Mouse (Mus musculus) thymus, adult 2 months (tissue): Measurements from ENCODE around the gene Gcsh. TPM values are rescaled to one million over a fixed set of nuclear protein-coding genes. Genes with fewer than 3 reads are reported as not detected.

Source experiments
- DNase-seq: peaks from one replicate; pipeline ENCODE4 v3.0.0; 2021
- H3K27ac ChIP-seq: fragments of 200-500 bp; 2 replicates; pipeline ENCODE4 v1.5.1; 2012; ENCODE audit warnings: low read length, control low read depth; ENCODE audit not compliant: control insufficient read depth, insufficient read depth
- H3K27me3 ChIP-seq: fragments of 200-500 bp; 2 replicates; pipeline ENCODE4 v1.6.1; 2012; ENCODE audit warnings: mild to moderate bottlenecking, low read length, moderate library complexity, mixed read lengths; ENCODE audit not compliant: control insufficient read depth, insufficient read depth
- H3K36me3 ChIP-seq: fragments of 200-500 bp; 2 replicates; pipeline ENCODE4 v1.6.1; 2012; ENCODE audit warnings: mild to moderate bottlenecking, low read length, moderate library complexity; ENCODE audit not compliant: control insufficient read depth, insufficient read depth
- H3K4me1 ChIP-seq: fragments of 200-500 bp; replicated peaks from 2 replicates; pipeline ENCODE4 v1.6.1; 2012; ENCODE audit warnings: low read length; ENCODE audit not compliant: control insufficient read depth, insufficient read depth
- H3K4me3 ChIP-seq: fragments of 200-500 bp; 2 replicates; pipeline ENCODE4 v1.5.1; 2012; ENCODE audit warnings: mild to moderate bottlenecking, low read length, control low read depth, moderate library complexity; ENCODE audit not compliant: control insufficient read depth, insufficient read depth
- CTCF ChIP-seq: fragments of 200-500 bp; IDR thresholded peaks from 2 replicates; pipeline ENCODE4 v1.5.1; 2012; ENCODE audit warnings: mild to moderate bottlenecking, control low read depth, low read length, moderate library complexity, borderline replicate concordance; ENCODE audit not compliant: control insufficient read depth, poor library complexity, insufficient read depth; ENCODE audit errors: extremely low read depth
- POLR2A ChIP-seq: fragments of 200-500 bp; IDR thresholded peaks from 2 replicates; pipeline ENCODE4 v1.6.1; 2012; ENCODE audit warnings: mild to moderate bottlenecking, low read length, control low read depth, moderate library complexity; ENCODE audit not compliant: control insufficient read depth, poor library complexity, insufficient read depth; ENCODE audit errors: extremely low read depth
- WGBS: fragments of 180-500 bp; shearing (Covaris S2); methylation state at CpG from one replicate; pipeline ENCODE4 v1.1.7; 2018; 5-methylcytosine and 5-hydroxymethylcytosine counted together
- polyA plus RNA-seq: library from polyadenylated mRNA; depleted of rRNA; stranded (reverse); fragments of >200 nt; gene quantifications from 2 replicates; pipeline ENCODE4 v1.2.3, GENCODE M21; 2012

Gcsh gene
- polyA plus RNA-seq, 1 experiment: 16.0 TPM

DNA sequence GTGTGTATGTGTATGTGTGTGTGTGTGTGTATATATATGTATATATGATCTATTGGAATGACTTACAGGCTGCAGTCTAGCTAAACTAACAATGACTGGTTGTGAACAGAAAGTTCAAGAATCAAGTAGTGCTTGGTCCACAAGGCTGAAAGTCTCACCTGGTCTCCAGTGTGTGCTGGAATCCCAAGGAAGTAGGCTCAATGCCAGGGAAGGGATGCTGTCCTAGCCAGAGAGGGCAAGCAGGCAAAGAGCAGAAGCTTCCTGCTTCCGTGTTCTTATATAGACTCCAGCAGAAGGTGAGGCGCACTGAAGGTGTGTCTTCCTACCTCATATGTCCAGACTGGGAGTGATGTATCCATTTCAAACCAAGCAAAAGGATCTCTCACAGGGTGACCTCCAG is 41.6 kb downstream of the Gcsh start:
- TF ChIP-seq CTCF (no peak), POLR2A (no peak)
- peaks cover 18% of the 10 kb centered on the region for H3K4me1 ChIP-seq
- no peaks in the 10 kb centered on the region for H3K27me3 ChIP-seq
- 92% methylated on average over 2 of the region's 2 CpGs for WGBS
- peaks cover 23% of the 10 kb centered on the region for H3K36me3 ChIP-seq
- H3K4me3 ChIP-seq: no peak overlapping the region
- DNase-seq: no peak
- H3K27ac ChIP-seq: no peak overlapping the region

- Histone ChIP-seq H3K36me3 (peaks cover 20% of the 10 kb centered on the region), H3K4me3 (no peak overlapping the region), H3K27ac (no peak overlapping the region), H3K27me3 (no peaks in the 10 kb centered on the region), H3K4me1 (peaks cover 21% of the 10 kb centered on the region)
- no peak for DNase-seq
- TF ChIP-seq CTCF: no peak
- no peak for TF ChIP-seq POLR2A
- 90% methylated on average over 5 of the region's 5 CpGs for WGBS
Observed at GRCm38 (mm10) chr8:116951369-116951768, 42.0 kb downstream of the Gcsh start.

DNA sequence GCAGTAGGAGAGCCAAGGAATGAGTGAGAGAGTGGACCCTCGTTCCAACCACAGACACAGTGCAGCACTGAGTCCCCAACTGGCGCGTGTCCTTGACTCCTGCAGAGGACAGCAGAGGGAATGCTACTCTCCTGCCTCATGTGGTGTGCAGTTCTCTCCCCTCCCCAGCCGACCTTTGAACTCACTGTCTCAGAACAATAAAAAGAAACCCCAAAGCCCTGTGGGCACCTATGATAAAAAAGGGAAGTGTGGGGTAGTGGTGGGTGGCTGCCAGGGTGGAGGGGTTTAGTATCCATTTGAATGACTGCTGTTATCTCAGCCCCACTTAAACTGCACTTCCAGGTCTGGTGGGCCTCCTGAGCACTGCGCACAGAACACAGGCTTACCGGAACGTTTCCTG is 45.7 kb downstream of the Gcsh start:
- DNase-seq: no peak
- H3K27me3 ChIP-seq: no peaks in the 10 kb centered on the region
- no peak overlapping the region for H3K27ac ChIP-seq
- 65% methylated on average over 7 of the region's 7 CpGs for whole genome bisulfite sequencing
- H3K36me3 ChIP-seq: no peaks in the 10 kb centered on the region
- no peak for TF ChIP-seq CTCF
- no peak for TF ChIP-seq POLR2A
- no peak overlapping the region for H3K4me3 ChIP-seq
- peaks cover 38% of the 10 kb centered on the region for H3K4me1 ChIP-seq

DNA sequence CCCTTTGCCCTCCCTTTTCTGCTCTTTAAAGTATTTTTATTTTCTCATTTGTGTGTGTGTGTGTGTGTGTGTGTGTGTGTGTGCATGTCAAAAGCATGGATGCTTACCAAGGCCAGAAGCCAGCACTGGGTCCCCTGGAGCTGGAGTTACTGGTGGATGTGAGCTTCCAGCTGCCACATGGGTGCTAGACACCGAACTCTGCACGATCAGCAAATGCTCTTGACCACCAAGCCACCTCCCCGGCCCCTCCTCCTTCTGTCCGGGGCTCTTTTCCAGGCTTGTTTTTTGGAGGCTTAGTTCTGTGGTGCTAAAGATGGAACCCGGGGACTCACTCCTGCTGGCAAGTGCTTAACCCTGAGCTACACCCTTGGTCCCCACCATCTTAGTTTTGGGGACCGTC is 46.5 kb downstream of the Gcsh start:
- DNase-seq: no peak
- Histone ChIP-seq H3K4me1 (peaks cover 33% of the 10 kb centered on the region), H3K27me3 (no peaks in the 10 kb centered on the region), H3K4me3 (peak overlapping the region; percentile 33; the same call in 1 of the 2 replicates), H3K27ac (no peak overlapping the region), H3K36me3 (no peaks in the 10 kb centered on the region)
- TF ChIP-seq POLR2A: no peak
- TF ChIP-seq CTCF: no peak
- whole genome bisulfite sequencing: 79% methylated on average over 6 of the region's 6 CpGs

- 60% methylated on average over 21 of the region's 21 CpGs for WGBS
- H3K27me3 ChIP-seq: no peaks in the 10 kb centered on the region
- TF ChIP-seq POLR2A (no peak), CTCF (no peak)
- peaks cover 31% of the 10 kb centered on the region for H3K4me1 ChIP-seq
- DNase-seq: no peak
- H3K36me3 ChIP-seq: no peaks in the 10 kb centered on the region
- H3K4me3 ChIP-seq: peak overlapping the region; percentile 33
- H3K27ac ChIP-seq: no peak overlapping the region; the same call in 1 of the 2 replicates
Observed at GRCm38 (mm10) chr8:116946268-116946838, 47.0 kb downstream of the Gcsh start.

DNA sequence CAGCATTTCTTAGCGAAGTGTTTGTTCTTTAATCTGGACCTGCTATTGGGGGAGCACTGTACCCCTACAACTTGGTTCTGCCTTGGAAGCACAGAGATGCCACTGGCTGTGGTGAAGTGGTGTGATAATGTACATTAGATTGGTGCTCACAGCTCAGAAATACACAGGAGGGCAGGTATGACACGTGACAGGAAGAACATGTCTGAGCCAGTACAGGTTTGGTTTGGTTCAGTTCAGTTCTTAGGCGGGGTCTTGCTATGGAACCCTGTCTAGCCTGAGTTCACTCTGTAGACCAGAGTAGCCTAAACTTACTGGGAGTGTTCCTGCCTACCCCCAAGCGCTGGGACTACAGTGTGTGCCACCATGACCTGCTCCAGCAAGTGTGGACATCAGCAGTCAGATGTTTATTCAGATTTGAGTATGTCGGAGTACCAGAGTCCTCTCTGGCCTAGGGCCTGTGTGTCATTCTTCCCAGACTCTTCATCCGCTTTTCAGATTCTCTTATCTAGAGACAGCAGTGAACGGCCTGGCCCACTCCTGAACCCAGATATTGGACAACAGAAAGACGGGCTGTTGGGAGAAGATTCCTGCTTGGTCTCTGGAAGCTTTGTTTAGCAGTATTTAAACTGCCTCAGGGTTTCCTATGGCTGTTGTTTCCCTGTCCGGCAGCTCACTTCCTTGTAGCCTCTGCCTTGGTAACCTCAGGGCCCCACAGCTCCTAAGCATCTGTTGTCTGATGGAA is 48.0 kb downstream of the Gcsh start:
- Histone ChIP-seq H3K27ac (no peak overlapping the region), H3K36me3 (no peaks in the 10 kb centered on the region), H3K4me3 (no peak overlapping the region), H3K4me1 (peaks cover 31% of the 10 kb centered on the region), H3K27me3 (no peaks in the 10 kb centered on the region)
- no peak for DNase-seq
- 96% methylated on average over 9 of the region's 9 CpGs for WGBS
- TF ChIP-seq POLR2A (no peak), CTCF (no peak)

DNA sequence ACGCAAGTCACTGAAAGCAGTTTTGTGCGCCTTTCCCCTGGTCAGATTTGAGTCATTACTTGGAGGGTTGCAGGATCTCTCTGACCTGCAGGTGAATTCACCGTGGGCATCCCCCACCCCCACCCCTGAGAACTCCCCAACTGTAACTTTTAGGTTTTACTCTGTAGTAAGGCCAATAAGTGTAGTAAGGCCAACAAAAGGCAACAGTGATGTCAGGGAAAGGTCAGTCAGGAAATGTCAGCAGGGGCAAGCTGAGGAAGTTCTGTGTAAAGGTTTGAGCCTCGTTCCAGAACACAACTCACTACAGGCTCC is 49.0 kb downstream of the Gcsh start:
- Histone ChIP-seq H3K4me1 (peaks cover 31% of the 10 kb centered on the region), H3K36me3 (no peaks in the 10 kb centered on the region), H3K4me3 (peak overlapping the region; percentile 87; the same call in 1 of the 2 replicates), H3K27me3 (no peaks in the 10 kb centered on the region), H3K27ac (no peak overlapping the region)
- 9% methylated on average over 4 of the region's 4 CpGs for WGBS
- DNase-seq: no peak
- no peak for TF ChIP-seq POLR2A
- TF ChIP-seq CTCF: no peak
